In the genomic region with DNA sequence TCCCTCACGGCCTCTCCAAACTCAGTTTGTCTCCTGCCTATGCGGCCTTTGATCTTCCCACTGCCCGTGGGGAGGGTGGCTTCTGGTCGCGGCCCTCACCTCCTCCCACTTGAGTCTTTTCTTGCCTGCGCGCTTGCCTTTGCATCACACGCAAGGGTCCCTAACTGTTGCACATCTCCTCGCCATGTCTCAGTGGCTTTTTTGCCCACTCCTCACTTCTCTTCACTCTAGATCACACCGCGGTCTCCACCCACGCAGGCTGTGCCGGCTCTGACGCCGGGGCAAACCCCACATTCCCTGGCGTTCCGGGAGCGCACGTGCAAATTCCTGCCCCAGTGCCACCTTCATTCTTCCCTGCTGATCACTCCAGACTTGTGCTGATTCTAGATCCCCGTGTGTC, we compare ENCODE assay signal across 1 mouse cellular context.
TF ChIP-seq lines count a peak whose summit lies in the region.

No protein-coding gene starts in this region.

TF ChIP-seq in C2C12, 6 proteins besides CTCF, POLR2A, EP300 and RAD21 (continued from another document):
- no peak for TF ChIP-seq USF1 (IDR thresholded peaks at IDR 0.05; ENCODE audit: low read depth)
- TF ChIP-seq CEBPB (IDR thresholded peaks at IDR 0.05; ENCODE audit: low read depth): no peak
